Mouse (Mus musculus) limb, embryonic 12.5 days (tissue): ENCODE results near the gene Tspan31. TPM values are rescaled to one million over a fixed set of nuclear protein-coding genes. Genes with fewer than 3 reads are reported as not detected.
"Not testable (repeated sequence)": the region's sequence is repeated elsewhere in the genome, so short reads cannot be mapped to it uniquely, and the experiment has no call there.

Experiments used
- ATAC-seq: fragments of 200-750 bp; cut with Nextera tagmentation; 2 replicates; pipeline ENCODE4 v1.8.0; 2017; ENCODE audit warnings: low read depth, moderate TSS enrichment; ENCODE audit not compliant: insufficient number of reproducible peaks, insufficient read depth, low FRiP score, low TSS enrichment
- H3K27ac ChIP-seq: fragments of 300-500 bp; sonication (generic); 2 replicates; pipeline ENCODE4 v1.5.1; 2016; ENCODE audit warnings: mild to moderate bottlenecking, moderate library complexity
- H3K27me3 ChIP-seq: fragments of 300-500 bp; sonication (generic); 2 replicates; pipeline ENCODE4 v1.6.1; 2016; ENCODE audit warnings: mild to moderate bottlenecking, moderate library complexity
- H3K36me3 ChIP-seq: fragments of 300-500 bp; sonication (generic); 2 replicates; pipeline ENCODE4 v1.6.1; 2016; ENCODE audit warnings: mild to moderate bottlenecking, moderate library complexity
- H3K4me1 ChIP-seq: fragments of 300-500 bp; sonication (generic); replicated peaks from 2 replicates; pipeline ENCODE4 v1.6.1; 2016
- H3K4me2 ChIP-seq: fragments of 300-500 bp; sonication (generic); 2 replicates; pipeline ENCODE4 v1.6.1; 2016; ENCODE audit warnings: mild to moderate bottlenecking, moderate library complexity
- H3K4me3 ChIP-seq: fragments of 300-500 bp; sonication (generic); replicated peaks from 2 replicates; pipeline ENCODE4 v1.5.1; 2016; ENCODE audit warnings: mild to moderate bottlenecking
- H3K9ac ChIP-seq: fragments of 300-500 bp; sonication (generic); replicated peaks from 2 replicates; pipeline ENCODE4 v1.6.1; 2016; ENCODE audit warnings: mild to moderate bottlenecking, moderate library complexity
- H3K9me3 ChIP-seq: fragments of 300-500 bp; sonication (generic); 2 replicates; pipeline ENCODE4 v1.6.1; 2016; ENCODE audit warnings: mild to moderate bottlenecking, moderate library complexity
- WGBS: fragments of 180-500 bp; shearing (Covaris S2); methylation state at CpG from one replicate; pipeline ENCODE4 v1.1.7; 2016; 5-methylcytosine and 5-hydroxymethylcytosine counted together
- polyA plus RNA-seq: library from polyadenylated mRNA; unstranded; fragments of >200 nt; fragmentation: Nextera tagmentation; extraction: Ambion mirVana; gene quantifications from 2 replicates; pipeline ENCODE4 v1.2.1, GENCODE M21; 2016

Tspan31 gene
- polyA plus RNA-seq, 1 experiment from 2014 or later, result 172 TPM

- ATAC-seq, H3K9ac ChIP-seq, H3K4me2 ChIP-seq, H3K27ac ChIP-seq, H3K4me3 ChIP-seq, H3K9me3 ChIP-seq: not testable (repeated sequence)
- Histone ChIP-seq H3K27me3 (peaks cover 45% of the 10 kb centered on the region), H3K36me3 (peaks cover 31% of the 10 kb centered on the region), H3K4me1 (peaks cover 31% of the 10 kb centered on the region)
- 93% methylated on average over 4 of the region's 4 CpGs for WGBS
These were observed 8.0 kb downstream of the Tspan31 start for GRCm38 (mm10) chr10:127062101-127062500.

- peaks cover 45% of the 10 kb centered on the region for H3K27me3 ChIP-seq
- 81% methylated on average over 2 of the region's 2 CpGs for WGBS
These were observed 8.6 kb downstream of the Tspan31 start for GRCm38 (mm10) chr10:127061513-127061912.

GRCm38 (mm10) chr10:127061085-127061484 is 9.0 kb downstream of the Tspan31 start:
- Histone ChIP-seq H3K27me3 (peaks cover 45% of the 10 kb centered on the region), H3K9ac (no peak overlapping the region), H3K27ac (no peak overlapping the region)

More at GRCm38 (mm10) chr10:127061513-127061912, 8.6 kb downstream of the Tspan31 start:
- no peak overlapping the region for H3K9ac ChIP-seq
- H3K4me3 ChIP-seq, result no peak overlapping the region
- H3K36me3 ChIP-seq, result peaks cover 30% of the 10 kb centered on the region
- peaks cover 30% of the 10 kb centered on the region for H3K4me1 ChIP-seq
- no peak overlapping the region for H3K4me2 ChIP-seq
- no peak overlapping the region for H3K27ac ChIP-seq
- no peaks in the 10 kb centered on the region for H3K9me3 ChIP-seq
- ATAC-seq, result no peak

GRCm38 (mm10) chr10:127059968-127060916 is 9.8 kb downstream of the Tspan31 start, which contains the start of gene March9:
TSS of gene March9 (minus strand) at chr10:127060184.
- Histone ChIP-seq H3K9me3 (no peaks in the 10 kb centered on the region), H3K36me3 (peaks cover 30% of the 10 kb centered on the region), H3K4me2 (peak within 1 kb of the TSS; percentile 97), H3K27ac (0 out of 2 replicates have a peak within 1 kb of the TSS, but pooled peaks have one; percentile 29), H3K27me3 (peaks cover 45% of the 10 kb centered on the region), H3K4me3 (peak within 1 kb of the TSS; percentile 97), H3K4me1 (peaks cover 26% of the 10 kb centered on the region), H3K9ac (peak within 1 kb of the TSS; percentile 89)
- WGBS, result 1% methylated on average over 59 of the region's 72 CpGs
- ATAC-seq, result no peak

More at GRCm38 (mm10) chr10:127061085-127061484, 9.0 kb downstream of the Tspan31 start:
- Histone ChIP-seq H3K36me3 (peaks cover 30% of the 10 kb centered on the region), H3K4me2 (no peak overlapping the region), H3K4me1 (peaks cover 27% of the 10 kb centered on the region), H3K4me3 (no peak overlapping the region), H3K9me3 (no peaks in the 10 kb centered on the region)
- ATAC-seq, result no peak
- WGBS, result 41% methylated on average over 5 of the region's 5 CpGs

- Histone ChIP-seq H3K4me3 (peak overlapping the region; percentile 97), H3K36me3 (peaks cover 30% of the 10 kb centered on the region), H3K4me2 (peak overlapping the region; percentile 97), H3K9me3 (no peaks in the 10 kb centered on the region), H3K4me1 (peaks cover 19% of the 10 kb centered on the region), H3K9ac (peak overlapping the region; percentile 89), H3K27me3 (peaks cover 49% of the 10 kb centered on the region), H3K27ac (0 out of 2 replicates have a peak overlapping the region, but pooled peaks have one; percentile 29)
- WGBS, result under 1% methylated on average over 74 of the region's 92 CpGs
- 0 out of 2 replicates have a peak, but pooled peaks have one; percentile 5 for ATAC-seq
These were observed 10.7 kb downstream of the Tspan31 start for GRCm38 (mm10) chr10:127059174-127059967.

GRCm38 (mm10) chr10:127058708-127059107 is 11.4 kb downstream of the Tspan31 start:
- H3K4me2 ChIP-seq, result peak overlapping the region; percentile 97

GRCm38 (mm10) chr10:127058161-127058560 is 11.9 kb downstream of the Tspan31 start:
- H3K27me3 ChIP-seq, result peaks cover 54% of the 10 kb centered on the region
- peaks cover 19% of the 10 kb centered on the region for H3K4me1 ChIP-seq
- peaks cover 30% of the 10 kb centered on the region for H3K36me3 ChIP-seq
- 0 out of 2 replicates have a peak overlapping the region, but pooled peaks have one; percentile 8 for H3K9ac ChIP-seq
- under 1% methylated on average over 9 of the region's 9 CpGs for WGBS
- peak overlapping the region; percentile 97 for H3K4me3 ChIP-seq
- no peak overlapping the region for H3K27ac ChIP-seq
- peak overlapping the region; percentile 97 for H3K4me2 ChIP-seq
- H3K9me3 ChIP-seq, result no peaks in the 10 kb centered on the region
- 0 out of 2 replicates have a peak, but pooled peaks have one; percentile 9 for ATAC-seq

More at GRCm38 (mm10) chr10:127058708-127059107, 11.4 kb downstream of the Tspan31 start:
- H3K36me3 ChIP-seq, result peaks cover 30% of the 10 kb centered on the region
- 12% methylated on average over 8 of the region's 8 CpGs for WGBS
- no peak for ATAC-seq
- peaks cover 51% of the 10 kb centered on the region for H3K27me3 ChIP-seq
- H3K27ac ChIP-seq, result no peak overlapping the region
- no peaks in the 10 kb centered on the region for H3K9me3 ChIP-seq
- H3K9ac ChIP-seq, result peak overlapping the region; percentile 89; the same call in 1 of the 2 replicates
- peaks cover 19% of the 10 kb centered on the region for H3K4me1 ChIP-seq
- peak overlapping the region; percentile 97 for H3K4me3 ChIP-seq

GRCm38 (mm10) chr10:127056490-127056889 is 13.6 kb downstream of the Tspan31 start:
- WGBS, result 89% methylated on average over 20 of the region's 20 CpGs
- no peak overlapping the region for H3K27ac ChIP-seq
- H3K4me2 ChIP-seq, result no peak overlapping the region
- H3K36me3 ChIP-seq, result peaks cover 30% of the 10 kb centered on the region
- H3K9ac ChIP-seq, result no peak overlapping the region
- no peaks in the 10 kb centered on the region for H3K9me3 ChIP-seq
- ATAC-seq, result no peak
- peaks cover 63% of the 10 kb centered on the region for H3K27me3 ChIP-seq
- H3K4me3 ChIP-seq, result no peak overlapping the region
- peaks cover 19% of the 10 kb centered on the region for H3K4me1 ChIP-seq

- peaks cover 30% of the 10 kb centered on the region for H3K36me3 ChIP-seq
- H3K4me2 ChIP-seq, result no peak overlapping the region
- WGBS, result 84% methylated on average over 8 of the region's 8 CpGs
- no peak overlapping the region for H3K4me3 ChIP-seq
- peaks cover 63% of the 10 kb centered on the region for H3K27me3 ChIP-seq
- no peak overlapping the region for H3K9ac ChIP-seq
- H3K9me3 ChIP-seq, result no peaks in the 10 kb centered on the region
- H3K27ac ChIP-seq, result no peak overlapping the region
- ATAC-seq, result no peak
- H3K4me1 ChIP-seq, result peaks cover 24% of the 10 kb centered on the region
These were observed 14.7 kb downstream of the Tspan31 start for GRCm38 (mm10) chr10:127055406-127055805.

GRCm38 (mm10) chr10:127054646-127055045 is 15.4 kb downstream of the Tspan31 start:
- Histone ChIP-seq H3K9ac (no peak overlapping the region), H3K4me2 (no peak overlapping the region), H3K27ac (no peak overlapping the region), H3K36me3 (peaks cover 30% of the 10 kb centered on the region), H3K27me3 (peaks cover 63% of the 10 kb centered on the region), H3K9me3 (no peaks in the 10 kb centered on the region), H3K4me3 (no peak overlapping the region), H3K4me1 (peaks cover 26% of the 10 kb centered on the region)
- ATAC-seq, result no peak
- 54% methylated on average over 4 of the region's 4 CpGs for WGBS
